Mouse (Mus musculus) urinary bladder, postnatal 4 days (tissue): ENCODE measurements around the gene Ube2q2.
A peak's percentile ranks its signal among the peaks of the same experiment; 100 is the strongest.
"Not testable (repeated sequence)": the region's sequence is repeated elsewhere in the genome, so short reads cannot be mapped to it uniquely, and the experiment has no call there.

Experiments
- DNase-seq, 2 experiments: peaks; one replicate each; pipeline ENCODE4 v3.0.0; 2021 to 2022; ENCODE audit warnings: low spot score in 2 of 2

The Ube2q2 gene

GRCm38 (mm10) chr9:55148854-55149498 lies at the start of gene Ube2q2:
Ube2q2 (plus strand) TSS chr9:55148854.
- DNase-seq = peak; percentile 72 to 77

- DNase-seq = no peak
Observed at GRCm38 (mm10) chr9:55101117-55101516, 47.5 kb upstream of the Ube2q2 start.

GRCm38 (mm10) chr9:55102186-55102835 lies 46.3 kb upstream of the Ube2q2 start:
- no peak for DNase-seq

- DNase-seq = no peak
Observed at GRCm38 (mm10) chr9:55102931-55103630, 45.6 kb upstream of the Ube2q2 start.

GRCm38 (mm10) chr9:55110059-55110834 lies 38.4 kb upstream of the Ube2q2 start:
- peak; percentile 70 to 82 for DNase-seq

GRCm38 (mm10) chr9:55110835-55111217 lies 37.8 kb upstream of the Ube2q2 start:
- not testable (repeated sequence) for DNase-seq

- DNase-seq = no peak
Observed at GRCm38 (mm10) chr9:55114752-55115151, 33.9 kb upstream of the Ube2q2 start.

GRCm38 (mm10) chr9:55117293-55118055 lies 31.2 kb upstream of the Ube2q2 start:
- no peak for DNase-seq

GRCm38 (mm10) chr9:55122586-55122985 lies 26.1 kb upstream of the Ube2q2 start:
- no peak for DNase-seq

- DNase-seq = no peak
Observed at GRCm38 (mm10) chr9:55125735-55126134, 22.9 kb upstream of the Ube2q2 start.

GRCm38 (mm10) chr9:55126295-55126694 lies 22.4 kb upstream of the Ube2q2 start:
- no peak for DNase-seq

GRCm38 (mm10) chr9:55131851-55132250 lies 16.8 kb upstream of the Ube2q2 start:
- no peak for DNase-seq

GRCm38 (mm10) chr9:55136576-55136975 lies 12.1 kb upstream of the Ube2q2 start:
- DNase-seq = no peak

GRCm38 (mm10) chr9:55137112-55137511 lies 11.5 kb upstream of the Ube2q2 start:
- DNase-seq = no peak

- DNase-seq = no peak
Observed at GRCm38 (mm10) chr9:55139958-55140357, 8.7 kb upstream of the Ube2q2 start.

- DNase-seq = peak in 1 of 2 experiments; percentile 62
Observed at GRCm38 (mm10) chr9:55149499-55150278, 1.0 kb downstream of the Ube2q2 start.

- no peak for DNase-seq
Observed at GRCm38 (mm10) chr9:55150279-55150726, 1.6 kb downstream of the Ube2q2 start.

GRCm38 (mm10) chr9:55151096-55151495 lies 2.4 kb downstream of the Ube2q2 start:
- peak in 1 of 2 experiments; percentile 79 for DNase-seq

GRCm38 (mm10) chr9:55152935-55153334 lies 4.3 kb downstream of the Ube2q2 start:
- DNase-seq = no peak

GRCm38 (mm10) chr9:55170655-55171412 lies 22.2 kb downstream of the Ube2q2 start:
- DNase-seq = no peak
